Mouse (Mus musculus) CH12.LX (cell line): ENCODE data around the gene Il1r2. TPM values are rescaled to one million over a fixed set of nuclear protein-coding genes. Genes with fewer than 3 reads are reported as not detected.

Experiments
- DNase-seq: peaks from one replicate; pipeline ENCODE4 v3.0.0-alpha.2; 2013; ENCODE audit errors: extremely low read depth
- H3K27ac ChIP-seq: 2 replicates; pipeline ENCODE4 v1.5.1; 2012; ENCODE audit warnings: low read depth, mild to moderate bottlenecking, control low read depth, moderate library complexity; ENCODE audit not compliant: insufficient read depth
- H3K27me3 ChIP-seq: replicated peaks from 2 replicates; pipeline ENCODE3; 2012; ENCODE audit warnings: inconsistent platforms
- H3K36me3 ChIP-seq, 2 experiments: replicated peaks in 1 of 2; 2 replicates each; pipeline versions ENCODE3 to v1.6.1; 2012; ENCODE audit warnings: inconsistent platforms in 1 of 2, low read length in 1 of 2, mild to moderate bottlenecking in 1 of 2, mixed read lengths in 1 of 2, moderate library complexity in 1 of 2; ENCODE audit not compliant: control insufficient read depth in 1 of 2, insufficient read depth in 1 of 2
- H3K4me1 ChIP-seq, 2 experiments: 2 replicates each; pipeline ENCODE4 v1.6.1; 2012; ENCODE audit warnings: inconsistent platforms in 1 of 2, moderate library complexity in 1 of 2; ENCODE audit not compliant: insufficient read depth in 2 of 2, control insufficient read depth in 1 of 2
- H3K4me2 ChIP-seq: 2 replicates; pipeline ENCODE4 v1.6.1; 2012; ENCODE audit warnings: low read depth, mild to moderate bottlenecking, control low read depth; ENCODE audit not compliant: poor library complexity, insufficient read depth, severe bottlenecking
- H3K4me3 ChIP-seq, 3 experiments: fragments of 150-350 bp in 1 of 3; sonication (generic) in 1 of 3; replicated peaks in 1 of 3; 2 replicates each; pipeline versions ENCODE3 to v1.5.1; 2011 to 2012; ENCODE audit warnings: low read depth in 2 of 3, low read length in 2 of 3, mild to moderate bottlenecking in 2 of 3, moderate library complexity in 2 of 3, control low read depth in 1 of 3, improper control_type of control experiment in 1 of 3, inconsistent platforms in 1 of 3, mixed read lengths in 1 of 3; ENCODE audit not compliant: poor library complexity in 1 of 3
- H3K79me2 ChIP-seq: replicated peaks from 2 replicates; pipeline ENCODE4 v1.6.1; 2012; ENCODE audit warnings: mild to moderate bottlenecking, moderate library complexity; ENCODE audit not compliant: control insufficient read depth, poor library complexity, insufficient read depth, severe bottlenecking; ENCODE audit errors: extremely low read depth
- H3K9ac ChIP-seq: 2 replicates; pipeline ENCODE4 v1.6.1; 2012; ENCODE audit warnings: low read depth, mild to moderate bottlenecking, control low read depth, moderate library complexity; ENCODE audit not compliant: insufficient read depth
- H3K9me3 ChIP-seq: replicated peaks from 2 replicates; pipeline ENCODE3; 2012; ENCODE audit warnings: low read length, inconsistent platforms, mixed read lengths
- CTCF ChIP-seq, 2 experiments: IDR thresholded peaks in 1 of 2; conservative IDR thresholded peaks in 1 of 2; 2 replicates each; pipeline ENCODE4 v1.5.1; 2011 to 2012; ENCODE audit warnings: low read depth in 2 of 2, low read length in 2 of 2, improper control_type of control experiment in 1 of 2, inconsistent platforms in 1 of 2, mild to moderate bottlenecking in 1 of 2, moderate library complexity in 1 of 2
- EP300 ChIP-seq: IDR thresholded peaks from 2 replicates; pipeline ENCODE4 v1.6.1; 2011; ENCODE audit warnings: low read length, improper control_type of control experiment
- MAZ ChIP-seq: IDR thresholded peaks from 2 replicates; pipeline ENCODE4 v1.6.1; 2012; ENCODE audit warnings: low read depth, mild to moderate bottlenecking, inconsistent platforms, low read length, improper control_type of control experiment, moderate library complexity
- MEF2A ChIP-seq: IDR thresholded peaks from 2 replicates; pipeline ENCODE4 v1.6.1; 2014; ENCODE audit warnings: low read depth, mild to moderate bottlenecking, inconsistent platforms, low read length, improper control_type of control experiment, borderline replicate concordance
- MXI1 ChIP-seq: IDR thresholded peaks from 2 replicates; pipeline ENCODE4 v1.6.1; 2011; ENCODE audit warnings: mild to moderate bottlenecking, low read depth, low read length, improper control_type of control experiment
- MYC ChIP-seq: IDR thresholded peaks from 2 replicates; pipeline ENCODE4 v1.6.1; 2011; ENCODE audit warnings: low read depth, mild to moderate bottlenecking, improper control_type of control experiment, low read length
- NELFE ChIP-seq: IDR thresholded peaks from 2 replicates; pipeline ENCODE4 v1.6.1; 2011; ENCODE audit warnings: low read depth, low read length, improper control_type of control experiment
- PAX5 ChIP-seq: IDR thresholded peaks from 2 replicates; pipeline ENCODE4 v1.6.1; 2012; ENCODE audit warnings: low read length, inconsistent platforms, mixed read lengths
- POLR2AphosphoS2 ChIP-seq: IDR thresholded peaks from 2 replicates; pipeline ENCODE4 v1.6.1; 2011; ENCODE audit warnings: low read depth, low read length, improper control_type of control experiment
- RCOR1 ChIP-seq: conservative IDR thresholded peaks from 2 replicates; pipeline ENCODE4 v1.6.1; 2012; ENCODE audit warnings: low read depth, mild to moderate bottlenecking, inconsistent platforms, low read length, improper control_type of control experiment
- SMC3 ChIP-seq: IDR thresholded peaks from 2 replicates; pipeline ENCODE4 v1.6.1; 2011; ENCODE audit warnings: low read depth, low read length, improper control_type of control experiment
- UBTF ChIP-seq: IDR thresholded peaks from 2 replicates; pipeline ENCODE4 v1.6.1; 2012; ENCODE audit warnings: low read depth, mild to moderate bottlenecking, inconsistent platforms, low read length, improper control_type of control experiment, moderate library complexity
- USF1 ChIP-seq: IDR thresholded peaks from 2 replicates; pipeline ENCODE4 v1.6.1; 2014; ENCODE audit warnings: low read depth, mild to moderate bottlenecking, inconsistent platforms, low read length, improper control_type of control experiment
- ZC3H11A ChIP-seq: IDR thresholded peaks from 2 replicates; pipeline ENCODE4 v1.6.1; 2012; ENCODE audit warnings: low read depth, mild to moderate bottlenecking, inconsistent platforms, low read length, improper control_type of control experiment
- ZKSCAN1 ChIP-seq: IDR thresholded peaks from 2 replicates; pipeline ENCODE4 v1.6.1; 2012; ENCODE audit warnings: low read depth, inconsistent platforms, low read length, improper control_type of control experiment, borderline replicate concordance
- ZMIZ1 ChIP-seq: IDR thresholded peaks from 2 replicates; pipeline ENCODE4 v1.6.1; 2012; ENCODE audit warnings: low read depth, mild to moderate bottlenecking, inconsistent platforms, low read length, improper control_type of control experiment
- dilution Hi-C: fragments of 300-500 bp; cut with MboI; formaldehyde crosslinking; loops from 2 replicates; pipeline ENCODE4 v1.14.3; 2020; ENCODE audit warnings: low sequenced_read_pairs; ENCODE audit not compliant: extremely low pct_unique_long_range_greater_than_20kb, extremely low pct_ligation_motif_present
- in situ Hi-C: fragments of 300-500 bp; cut with MboI; formaldehyde crosslinking; loops from 3 replicates; pipeline ENCODE4 v1.14.3; 2019; ENCODE audit warnings: low sequenced_read_pairs, low pct_ligation_motif_present, low pct_unique_long_range_greater_than_20kb, mixed read lengths
- polyA plus RNA-seq: library from polyadenylated mRNA; unstranded; fragments of >175 nt; gene quantifications from 2 replicates; pipeline ENCODE4 v1.2.1, GENCODE M21; 2012; ENCODE audit warnings: low read depth; ENCODE audit not compliant: insufficient read length
- total RNA-seq, 2 experiments: library from RNA; depleted of rRNA; stranded (reverse); fragments of 300-350 nt in 1 of 2; fragments of >200 nt in 1 of 2; gene quantifications; 2 replicates each; pipeline ENCODE4 v1.2.3; 2012 to 2014

The Il1r2 gene
- total and polyA plus RNA-seq, 3 experiments, result 0.13 to 2.2 (median 1.1) TPM

GRCm38 (mm10) chr1:40117565-40117964 is 43.7 kb downstream of the Il1r2 start:
- dilution Hi-C loops, result no loop called here
- no peaks in the 10 kb centered on the region for H3K79me2 ChIP-seq
- no peak overlapping the region for H3K9ac ChIP-seq
- H3K4me3 ChIP-seq, result no peak overlapping the region
- TF ChIP-seq POLR2AphosphoS2, result no peak
- no peak for TF ChIP-seq NELFE
- TF ChIP-seq PAX5, result no peak
- no peak for TF ChIP-seq MYC
- no peak for TF ChIP-seq ZC3H11A
- no peak for TF ChIP-seq MAZ
- TF ChIP-seq UBTF, result no peak
- no peak for TF ChIP-seq MEF2A
- TF ChIP-seq USF1, result no peak
- TF ChIP-seq RCOR1, result no peak
- TF ChIP-seq MXI1, result no peak
- no peak for TF ChIP-seq CTCF (conservative IDR thresholded peaks at IDR 0.05 in 1 of 2, IDR thresholded peaks at IDR 0.05 in 1 of 2; ENCODE audit: low read depth in 2 of 2, low read length in 2 of 2)
- no peak for TF ChIP-seq SMC3
- no peak for TF ChIP-seq ZMIZ1
- H3K4me2 ChIP-seq, result no peak overlapping the region
- H3K27me3 ChIP-seq, result no peaks in the 10 kb centered on the region
- in situ Hi-C loops, result loop anchor here (25.0 kb wide), 1 partner anchor 420 kb away; no protein-coding TSS in a partner anchor
- no peak for DNase-seq
- H3K9me3 ChIP-seq, result no peaks in the 10 kb centered on the region
- H3K27ac ChIP-seq, result no peak overlapping the region
- 0 out of 4 replicates have a peak, but pooled peaks cover 0 to 5% of the 10 kb centered on the region in 2 experiments for H3K4me1 ChIP-seq
- no peaks in the 10 kb centered on the region for H3K36me3 ChIP-seq

GRCm38 (mm10) chr1:40124237-40124636 is 50.4 kb downstream of the Il1r2 start:
- in situ Hi-C loops, result loop anchor here (25.0 kb wide), 1 partner anchor 413 kb away; no protein-coding TSS in a partner anchor
- Histone ChIP-seq H3K4me1 (peaks cover 2 to 5% of the 10 kb centered on the region in 2 experiments; a peak in 3 of 4 replicates), H3K9me3 (no peaks in the 10 kb centered on the region), H3K36me3 (no peaks in the 10 kb centered on the region)
- TF ChIP-seq EP300, result no peak
- TF ChIP-seq, all 38 proteins: peak for 0
- no peak for DNase-seq
- dilution Hi-C loops, result no loop called here
- Histone ChIP-seq H3K79me2 (no peaks in the 10 kb centered on the region), H3K4me2 (no peak overlapping the region), H3K27me3 (no peaks in the 10 kb centered on the region), H3K4me3 (no peak overlapping the region), H3K9ac (no peak overlapping the region), H3K27ac (no peak overlapping the region)

GRCm38 (mm10) chr1:40128481-40128880 is 54.6 kb downstream of the Il1r2 start:
- no peak for TF ChIP-seq MXI1
- TF ChIP-seq ZKSCAN1, result no peak
- Histone ChIP-seq H3K27me3 (peaks cover 2% of the 10 kb centered on the region), H3K9me3 (no peaks in the 10 kb centered on the region), H3K79me2 (no peaks in the 10 kb centered on the region), H3K4me2 (no peak overlapping the region), H3K27ac (no peak overlapping the region), H3K36me3 (no peaks in the 10 kb centered on the region), H3K4me1 (peaks cover 4 to 15% of the 10 kb centered on the region in 2 experiments; a peak in 3 of 4 replicates), H3K4me3 (no peak overlapping the region), H3K9ac (no peak overlapping the region)
- dilution Hi-C loops, result no loop called here
- no peak for DNase-seq
- in situ Hi-C loops, result no loop called here
